Mouse (Mus musculus) thymus, postnatal 25 days (tissue): ENCODE data around the gene Fam189b.
A peak's percentile ranks its signal among the peaks of the same experiment; 100 is the strongest.

Source experiments
- DNase-seq: peaks from one replicate; pipeline ENCODE4 v3.0.0; 2022

Gene Fam189b

GRCm38 (mm10) chr3:89174844-89175243 lies 8.1 kb upstream of the Fam189b start:
- DNase-seq, result no peak

GRCm38 (mm10) chr3:89175544-89175943 lies 7.4 kb upstream of the Fam189b start:
- no peak for DNase-seq

DNA sequence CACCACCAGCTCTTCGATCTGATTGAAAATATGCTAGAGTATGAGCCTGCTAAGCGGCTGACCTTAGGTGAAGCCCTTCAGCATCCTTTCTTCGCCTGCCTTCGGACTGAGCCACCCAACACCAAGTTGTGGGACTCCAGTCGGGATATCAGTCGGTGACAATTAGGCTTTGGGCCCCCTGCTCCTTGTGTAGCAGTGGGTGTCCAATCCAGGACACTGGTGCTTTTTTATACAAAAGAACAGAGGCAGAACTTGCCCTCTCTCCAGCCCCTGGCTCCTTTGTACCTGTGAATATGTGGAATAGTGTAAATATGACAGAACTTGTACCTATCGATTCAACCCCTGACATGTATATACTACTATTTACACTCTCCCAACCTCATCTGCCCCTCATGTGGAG lies 6.5 kb upstream of the Fam189b start:
- DNase-seq, result no peak

DNA sequence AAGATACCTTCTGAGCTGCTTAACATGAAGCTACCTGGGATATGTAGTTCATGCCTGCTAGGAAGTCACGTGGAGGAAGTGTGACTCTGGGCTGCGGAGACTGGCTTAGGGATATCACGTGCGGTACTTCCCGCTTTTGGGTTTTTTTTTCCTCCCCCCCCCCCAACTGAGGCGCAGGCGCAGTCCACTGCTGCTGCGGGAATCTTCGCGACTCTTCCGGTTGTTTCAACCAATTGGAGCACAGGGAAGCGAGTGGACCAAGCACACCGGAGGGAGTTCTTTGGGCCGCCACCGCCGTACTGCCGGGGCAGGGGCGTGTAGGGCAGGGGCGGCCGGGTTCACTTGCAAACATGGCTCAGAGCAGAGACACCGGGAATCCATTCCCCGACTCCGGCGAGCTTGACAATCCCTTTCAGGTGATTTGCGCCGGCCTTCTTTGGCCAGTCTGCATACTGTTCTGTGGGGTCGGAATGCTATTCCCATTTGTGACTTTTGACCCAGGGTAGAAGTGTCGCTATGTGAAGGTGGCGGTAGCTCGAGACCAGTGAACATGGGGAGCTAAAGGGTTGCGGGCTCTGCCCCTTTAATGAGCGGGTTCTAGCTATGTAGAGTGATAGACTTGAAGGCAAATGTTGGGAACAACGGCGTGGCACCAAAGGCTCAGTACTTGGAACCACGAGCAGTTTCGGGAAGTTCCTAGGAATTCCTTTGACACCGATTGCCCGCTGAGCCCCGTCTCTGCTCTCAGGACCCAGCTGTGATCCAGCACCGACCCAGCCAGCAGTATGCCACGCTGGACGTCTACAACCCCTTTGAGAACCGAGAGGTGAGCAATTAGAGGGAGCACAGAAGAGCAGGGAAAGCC lies 5.5 kb upstream of the Fam189b start, which contains the start of gene Scamp3:
Gene Scamp3 (plus strand): TSS at position 232 of the 865 bp plus-strand sequence.
- peak; percentile 77 for DNase-seq

DNA sequence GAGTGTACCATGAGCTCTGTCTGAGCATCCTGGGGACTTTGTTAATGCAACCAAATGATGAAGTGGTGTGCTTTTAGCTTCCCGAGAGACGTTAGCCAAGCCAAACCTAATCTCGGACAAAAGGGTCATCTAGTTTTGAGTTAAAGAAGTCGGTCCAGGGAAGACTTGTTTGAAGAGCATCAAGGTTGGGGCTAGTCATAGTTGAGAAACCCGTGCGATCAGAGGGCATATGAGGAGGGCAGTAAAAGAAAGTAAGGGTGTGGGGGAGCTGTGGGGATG lies 4.9 kb upstream of the Fam189b start:
- DNase-seq, result no peak

DNA sequence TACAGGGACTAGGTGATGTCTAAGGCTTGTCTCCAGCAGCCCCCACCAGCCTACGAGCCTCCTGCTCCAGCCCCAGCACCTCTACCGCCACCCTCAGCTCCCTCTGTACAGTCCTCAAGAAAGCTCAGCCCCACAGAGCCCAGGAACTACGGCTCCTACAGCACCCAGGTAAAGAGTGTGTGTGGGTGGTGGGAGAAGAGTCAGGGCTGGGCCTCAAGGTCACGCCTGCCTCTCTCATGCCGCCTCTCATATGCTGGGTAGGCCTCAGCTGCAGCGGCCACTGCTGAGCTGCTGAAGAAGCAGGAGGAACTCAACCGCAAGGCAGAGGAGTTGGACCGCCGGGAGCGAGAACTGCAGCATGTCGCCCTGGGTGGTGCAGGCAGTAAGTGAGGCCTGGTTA lies 3.9 kb upstream of the Fam189b start:
- DNase-seq, result no peak

DNA sequence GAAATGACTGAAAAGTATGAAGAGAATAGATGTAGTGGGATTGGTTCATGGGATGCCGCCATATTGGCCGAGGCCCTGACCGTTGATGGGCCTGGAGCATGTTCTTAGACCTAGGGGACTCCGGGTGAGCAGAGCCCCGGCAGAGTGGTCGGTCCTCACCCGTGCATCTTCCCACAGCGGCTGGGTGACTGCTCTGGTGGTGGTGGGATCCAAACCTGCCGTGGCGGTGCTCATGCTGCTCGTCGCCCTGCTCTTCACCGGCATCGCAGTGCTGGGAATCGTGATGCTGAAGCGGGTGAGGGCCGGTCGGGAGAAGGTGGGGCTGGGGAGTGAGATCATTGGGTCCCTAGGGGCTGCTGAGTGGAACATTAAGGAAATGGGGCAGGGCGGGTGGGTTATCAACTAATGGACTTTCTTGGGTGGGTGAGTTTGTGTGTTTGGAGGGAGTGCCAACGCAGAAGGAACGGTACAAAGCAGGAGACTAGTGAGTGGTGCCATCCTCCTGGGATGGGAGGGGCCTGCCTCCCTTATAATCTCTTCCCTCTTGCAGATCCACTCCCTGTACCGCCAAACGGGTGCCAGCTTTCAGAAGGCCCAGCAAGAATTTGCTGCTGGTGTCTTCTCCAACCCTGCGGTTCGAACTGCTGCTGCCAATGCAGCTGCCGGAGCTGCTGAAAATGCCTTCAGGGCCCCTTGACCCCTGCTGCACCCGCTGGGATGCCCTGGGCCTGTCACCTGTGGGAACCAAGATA lies 1.0 kb upstream of the Fam189b start:
- no peak for DNase-seq

DNA sequence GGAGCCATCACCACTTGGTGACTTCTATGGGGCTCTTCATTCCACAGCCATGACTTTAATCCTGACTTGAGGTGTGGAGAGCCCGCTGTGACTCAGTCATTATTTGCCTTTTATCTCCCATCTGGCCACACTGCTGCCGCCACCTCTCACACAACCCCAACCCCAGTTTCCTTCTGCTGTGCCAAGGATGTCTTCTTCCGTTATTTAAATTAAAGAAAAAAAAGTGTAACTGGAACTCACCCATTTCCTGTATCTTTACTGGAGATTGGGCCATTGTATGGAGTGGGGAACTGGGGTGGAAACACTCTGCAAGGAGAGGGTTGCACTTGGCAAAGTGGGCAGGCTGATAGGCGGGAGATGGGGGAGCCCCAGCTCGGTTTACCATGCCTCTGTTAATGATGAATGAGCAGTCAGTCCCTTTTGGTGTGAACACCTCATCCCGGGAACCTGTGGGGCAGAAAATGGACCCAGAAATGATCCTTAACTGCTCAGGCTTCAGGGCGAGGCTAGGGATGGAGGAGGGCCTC lies 349 bp upstream of the Fam189b start:
- no peak for DNase-seq

GRCm38 (mm10) chr3:89183959-89184315 lies 994 bp downstream of the Fam189b start:
- no peak for DNase-seq

DNA sequence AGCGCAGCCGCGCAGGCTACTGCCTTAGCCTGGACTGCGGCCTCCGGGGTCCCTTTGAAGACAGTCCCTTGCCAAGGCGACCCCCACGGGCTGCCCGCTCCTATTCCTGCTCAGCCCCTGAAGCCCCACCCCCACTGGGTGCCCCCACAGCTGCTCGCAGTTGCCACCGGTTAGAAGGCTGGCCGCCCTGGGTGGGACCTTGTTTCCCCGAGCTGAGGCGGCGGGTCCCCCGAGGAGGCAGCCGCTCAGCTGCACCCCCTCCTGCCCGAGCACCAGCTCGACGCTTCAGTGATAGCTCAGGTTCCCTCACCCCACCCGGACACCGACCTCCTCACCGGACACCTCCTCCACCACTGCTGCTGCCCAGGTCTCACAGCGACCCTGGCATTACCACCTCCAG lies 4.3 kb downstream of the Fam189b start:
- peak; percentile 81 for DNase-seq

GRCm38 (mm10) chr3:89187690-89188477 lies 4.9 kb downstream of the Fam189b start:
- DNase-seq, result peak; percentile 74

DNA sequence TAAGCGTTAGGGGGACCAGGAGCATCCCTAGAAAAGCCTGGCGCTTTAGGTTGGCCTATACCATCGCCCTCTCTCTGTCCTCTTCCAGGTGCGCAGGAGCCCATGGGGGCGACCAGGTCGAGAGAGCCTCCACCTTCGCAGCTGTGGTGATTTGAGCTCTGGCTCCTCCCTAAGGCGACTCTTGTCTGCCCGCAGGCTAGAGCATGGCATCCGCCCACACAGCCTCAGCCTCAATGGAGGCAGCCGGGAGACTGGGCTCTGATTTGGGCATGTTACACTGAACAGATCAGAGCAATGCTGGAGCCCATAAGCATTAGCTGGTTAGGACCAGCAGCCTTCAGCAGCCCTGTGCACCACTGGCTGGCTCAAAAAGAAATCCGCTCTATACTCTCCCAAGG lies 5.5 kb downstream of the Fam189b start:
- peak; percentile 74 for DNase-seq

GRCm38 (mm10) chr3:89190436-89190835 lies 7.5 kb downstream of the Fam189b start:
- DNase-seq, result peak; percentile 65

GRCm38 (mm10) chr3:89193351-89193750 lies 10.4 kb downstream of the Fam189b start:
- DNase-seq, result no peak

GRCm38 (mm10) chr3:89193853-89194252 lies 10.9 kb downstream of the Fam189b start:
- peak; percentile 75 for DNase-seq

DNA sequence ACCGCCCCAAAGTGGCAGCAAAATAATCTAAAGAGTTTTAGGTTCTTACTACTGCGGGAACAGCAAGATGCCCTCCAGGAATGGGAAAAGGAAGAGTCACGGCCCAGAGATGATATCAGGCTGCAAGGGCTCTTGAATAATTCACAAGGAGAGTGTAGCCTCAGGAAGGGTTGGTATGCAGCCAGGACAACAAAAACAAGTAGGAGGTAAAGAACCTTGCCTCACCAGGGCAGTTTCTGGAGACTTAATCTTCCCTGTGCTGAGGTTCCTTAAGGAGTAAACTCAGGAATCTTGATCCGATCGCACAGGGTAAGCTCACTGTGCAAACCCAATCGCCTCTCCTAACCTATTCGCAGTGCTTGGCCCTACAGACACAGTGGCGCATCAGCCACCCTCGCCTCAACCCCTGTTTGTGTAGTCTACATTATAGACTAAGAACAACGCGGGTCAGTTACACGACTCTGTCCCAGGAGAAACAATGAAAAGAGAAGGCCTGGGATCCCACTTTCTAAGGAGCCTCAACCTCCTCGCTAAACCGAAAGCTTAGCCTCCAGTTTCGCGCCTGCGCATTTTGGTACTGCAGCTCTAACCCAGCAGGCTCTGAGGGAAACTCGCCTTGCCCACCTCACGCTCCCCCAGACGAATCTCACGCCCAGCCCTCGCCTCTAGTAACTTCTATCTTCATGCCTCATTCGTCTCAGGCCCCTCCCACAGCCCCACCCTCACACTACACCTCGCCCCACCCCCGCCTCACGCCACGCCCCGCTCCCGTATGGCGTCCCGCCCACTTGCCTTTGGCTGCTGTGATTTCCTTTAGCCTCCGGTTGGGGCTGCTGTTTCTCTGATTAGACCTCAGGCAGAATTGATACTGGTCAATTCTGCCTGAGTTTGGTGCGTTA lies 13.3 kb downstream of the Fam189b start:
- peak; percentile 89 for DNase-seq

DNA sequence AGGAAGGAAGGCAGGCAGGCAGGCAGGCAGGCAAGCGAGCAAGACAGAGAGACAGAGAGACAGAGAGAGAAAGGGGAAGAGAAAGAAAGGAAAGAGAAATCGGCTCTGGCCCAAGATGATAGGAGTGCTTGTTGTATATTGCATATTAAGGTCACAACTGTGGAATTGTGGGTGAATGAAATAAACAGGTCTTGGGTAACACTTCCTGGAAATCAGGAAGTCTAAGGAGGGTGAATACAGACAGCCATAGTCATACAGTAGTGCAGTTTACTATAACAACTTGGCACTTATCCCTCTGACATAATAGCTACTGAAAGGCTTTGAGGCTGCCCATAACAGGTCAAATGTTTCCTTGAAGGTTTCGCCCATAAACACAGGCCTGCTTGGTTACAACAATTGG lies 16.9 kb downstream of the Fam189b start:
- no peak for DNase-seq

- DNase-seq, result peak; percentile 89
These were observed 19.6 kb downstream of the Fam189b start, which contains the start of gene Gba for GRCm38 (mm10) chr3:89202253-89203141. Gene Gba (plus strand): TSS chr3:89202928.

DNA sequence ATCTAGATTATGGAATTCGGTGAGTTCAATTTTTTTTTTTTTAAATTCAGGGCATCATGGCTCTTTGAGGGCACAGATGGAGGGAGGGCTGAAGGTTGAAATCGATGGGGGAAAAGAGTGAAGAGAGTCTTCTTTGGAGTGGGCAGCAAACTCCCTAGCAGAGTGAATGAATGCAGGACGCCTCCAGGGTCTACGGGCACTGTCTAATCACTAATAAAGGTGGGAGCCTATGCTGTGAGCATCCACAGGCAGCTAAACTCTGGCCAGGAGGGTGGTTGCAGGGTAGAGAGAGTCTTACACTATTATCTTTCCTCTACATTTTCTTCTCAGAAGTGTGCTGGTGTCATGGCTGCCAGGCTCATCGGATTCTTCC lies 20.2 kb downstream of the Fam189b start:
- DNase-seq, result no peak

- no peak for DNase-seq
These were observed 23.1 kb downstream of the Fam189b start for GRCm38 (mm10) chr3:89206079-89206478.

GRCm38 (mm10) chr3:89206695-89207094 lies 23.8 kb downstream of the Fam189b start:
- DNase-seq, result no peak
